Mouse (Mus musculus): ENCODE measurements around the gene Slc17a7. TPM values are rescaled to one million over a fixed set of nuclear protein-coding genes. Genes with fewer than 3 reads are reported as not detected.
"Not testable (repeated sequence)": the region's sequence is repeated elsewhere in the genome, so short reads cannot be mapped to it uniquely, and the experiment has no call there.

The Slc17a7 gene
- total RNA-seq, 2 experiments from 2014 or later = 0.19 to 0.23 TPM

- no peak for DNase-seq (ENCODE audit: low spot score in 2 of 2)
These were observed 31.9 kb upstream of the Slc17a7 start for GRCm38 (mm10) chr7:45131850-45132249.

DNA sequence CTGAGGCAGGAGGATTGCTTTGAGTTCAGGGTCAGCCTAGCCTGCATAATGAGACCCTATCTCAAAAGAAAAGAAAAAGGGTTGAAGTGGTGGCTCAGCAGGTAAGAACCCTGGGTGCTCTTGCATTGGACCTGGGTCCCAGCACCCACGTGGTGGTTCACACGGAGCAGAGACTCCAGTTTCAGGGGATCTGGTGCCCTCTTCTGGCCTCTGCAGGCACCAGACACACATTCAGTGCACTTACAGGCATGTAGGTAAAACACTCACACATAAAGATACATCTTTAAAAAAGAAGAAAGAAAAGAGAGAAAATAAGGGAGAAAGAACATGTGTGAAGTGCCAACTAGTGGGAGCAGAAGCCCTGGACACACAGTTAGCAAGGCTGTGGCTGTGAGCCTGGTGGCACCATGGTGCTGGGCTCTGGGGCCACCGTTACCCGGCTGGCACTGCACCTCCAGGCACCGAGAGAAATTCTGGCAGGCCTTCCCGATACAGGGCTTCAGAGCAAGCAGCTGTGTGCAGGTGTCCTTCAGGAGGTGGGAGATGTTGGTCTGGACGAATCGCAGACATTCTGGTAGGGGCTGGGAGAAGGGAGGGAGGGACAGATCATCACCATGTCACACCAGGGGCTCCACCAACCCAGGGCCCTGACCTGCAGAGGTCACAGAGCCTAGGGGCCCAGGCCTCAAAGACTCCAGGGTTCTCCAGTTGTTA is 30.1 kb upstream of the Slc17a7 start:
- no peak for DNase-seq (ENCODE audit: low spot score in 2 of 2)

- DNase-seq (ENCODE audit: low spot score in 2 of 2) = no peak
These were observed 29.2 kb upstream of the Slc17a7 start for GRCm38 (mm10) chr7:45134544-45135026.

- no peak for DNase-seq (ENCODE audit: low spot score in 2 of 2)
These were observed 28.4 kb upstream of the Slc17a7 start for GRCm38 (mm10) chr7:45135370-45135769.

GRCm38 (mm10) chr7:45135993-45136567 is 27.7 kb upstream of the Slc17a7 start, which contains the start of the genes Gm45713 and Flt3l:
Gm45713 (minus strand) TSS chr7:45136231.
Flt3l (minus strand) TSS chr7:45136432.
- peak; percentile 93 to 94 for DNase-seq (ENCODE audit: low spot score in 2 of 2)

- no peak for DNase-seq (ENCODE audit: low spot score in 2 of 2)
These were observed 26.4 kb upstream of the Slc17a7 start for GRCm38 (mm10) chr7:45137171-45138006.

DNA sequence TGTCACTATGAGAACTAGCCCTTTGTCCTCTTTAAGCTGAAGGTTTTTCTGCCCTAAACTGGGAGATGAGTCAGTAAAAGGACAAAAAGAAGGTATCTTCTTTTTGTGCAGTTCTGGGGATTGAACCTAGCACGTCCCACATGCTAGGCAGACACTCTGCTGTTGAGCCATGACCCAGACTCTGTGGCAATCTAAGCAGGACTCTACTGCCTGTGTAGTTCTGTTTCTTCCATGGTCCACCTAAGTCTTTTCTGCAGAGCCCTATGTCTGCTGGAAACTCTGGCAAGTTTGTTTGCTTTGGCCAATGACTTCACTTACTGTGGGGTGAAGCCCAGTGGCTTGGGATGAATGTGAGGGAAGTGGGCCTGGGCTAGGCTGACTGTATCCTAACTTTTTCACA is 25.3 kb upstream of the Slc17a7 start:
- DNase-seq (ENCODE audit: low spot score in 2 of 2) = no peak

- peak in 1 of 2 experiments; percentile 41 for DNase-seq (ENCODE audit: low spot score in 2 of 2)
These were observed 23.6 kb upstream of the Slc17a7 start for GRCm38 (mm10) chr7:45139904-45140723.

GRCm38 (mm10) chr7:45141319-45141718 is 22.4 kb upstream of the Slc17a7 start:
- DNase-seq (ENCODE audit: low spot score in 2 of 2) = no peak

GRCm38 (mm10) chr7:45141914-45142313 is 21.8 kb upstream of the Slc17a7 start:
- no peak for DNase-seq (ENCODE audit: low spot score in 2 of 2)

GRCm38 (mm10) chr7:45144368-45145174 is 19.2 kb upstream of the Slc17a7 start:
- no peak for DNase-seq (ENCODE audit: low spot score in 2 of 2)

- DNase-seq (ENCODE audit: low spot score in 2 of 2) = no peak
These were observed 18.3 kb upstream of the Slc17a7 start for GRCm38 (mm10) chr7:45145460-45145859.

GRCm38 (mm10) chr7:45147267-45147666 is 16.5 kb upstream of the Slc17a7 start:
- no peak for DNase-seq (ENCODE audit: low spot score in 2 of 2)

GRCm38 (mm10) chr7:45147899-45148298 is 15.8 kb upstream of the Slc17a7 start:
- no peak for DNase-seq (ENCODE audit: low spot score in 2 of 2)

DNA sequence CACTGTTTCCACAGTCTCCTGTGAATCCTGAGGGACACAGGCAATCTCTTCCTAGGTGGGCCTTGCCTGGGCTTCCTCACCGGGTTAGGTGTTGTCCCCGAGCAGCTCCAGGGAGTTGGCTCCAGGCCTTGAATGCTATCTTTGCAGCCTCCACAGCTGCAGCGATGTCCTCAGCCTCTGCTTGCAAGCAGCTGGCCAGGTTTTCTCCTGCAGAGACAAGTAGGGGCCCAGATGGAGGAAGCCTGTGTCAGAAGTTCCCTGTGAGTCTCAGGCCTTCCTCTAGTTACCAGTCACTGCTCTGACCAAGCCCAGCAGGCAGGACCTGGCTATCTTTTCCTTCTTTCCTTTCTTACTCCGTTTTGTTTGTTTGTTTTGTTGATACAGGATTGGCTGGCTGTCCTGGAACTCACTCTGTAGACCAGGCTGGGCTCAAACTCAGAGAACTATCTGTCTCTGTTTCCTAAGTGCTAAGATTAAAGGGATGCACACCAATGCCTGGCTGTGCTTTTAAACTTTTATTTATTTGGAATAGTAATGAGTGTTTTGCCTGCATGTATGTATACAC is 15.1 kb upstream of the Slc17a7 start:
- no peak for DNase-seq (ENCODE audit: low spot score in 2 of 2)

DNA sequence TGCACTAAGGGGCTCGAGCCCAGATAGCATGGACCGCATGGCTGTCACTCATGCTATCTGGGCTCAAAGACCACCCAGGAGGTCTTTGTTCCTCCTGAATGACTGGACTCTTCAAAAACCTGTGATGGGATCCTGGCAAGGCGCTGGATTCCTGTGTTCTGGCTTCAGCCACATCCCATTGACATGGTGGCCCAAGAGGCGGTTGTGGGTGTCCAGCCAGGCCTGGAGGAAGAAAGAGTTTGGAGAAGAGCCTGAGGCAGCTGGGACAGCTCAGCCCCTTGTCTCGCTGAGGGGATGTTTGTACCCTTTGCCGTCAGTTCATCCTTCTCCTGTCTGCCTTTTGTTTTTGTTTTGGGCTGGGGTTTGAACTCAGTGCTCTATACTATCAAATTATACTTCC is 14.2 kb upstream of the Slc17a7 start:
- no peak for DNase-seq (ENCODE audit: low spot score in 2 of 2)

DNA sequence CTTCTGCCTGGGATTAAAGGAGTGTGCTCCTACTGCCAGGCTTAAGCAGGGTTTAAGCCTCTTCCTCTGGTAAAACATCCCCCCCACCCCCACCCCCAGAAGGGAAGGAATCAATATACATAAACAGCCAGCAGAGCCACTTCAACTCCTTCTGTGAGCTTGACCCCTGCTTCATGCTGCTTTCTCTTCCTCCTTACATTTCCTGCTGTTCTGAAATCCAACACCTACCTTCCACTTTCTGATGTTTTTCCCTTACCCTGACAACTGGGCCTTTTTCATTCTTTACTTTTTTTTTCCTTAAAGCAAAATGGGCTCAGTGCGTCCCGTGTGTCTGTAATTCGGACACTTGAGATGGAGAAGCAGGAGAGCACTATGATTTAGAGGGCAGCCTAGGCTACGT is 13.4 kb upstream of the Slc17a7 start:
- no peak for DNase-seq (ENCODE audit: low spot score in 2 of 2)

GRCm38 (mm10) chr7:45151303-45151702 is 12.4 kb upstream of the Slc17a7 start:
- no peak for DNase-seq (ENCODE audit: low spot score in 2 of 2)

- not testable (repeated sequence) for DNase-seq (ENCODE audit: low spot score in 2 of 2)
These were observed 10.7 kb upstream of the Slc17a7 start for GRCm38 (mm10) chr7:45153052-45153451.

- DNase-seq (ENCODE audit: low spot score in 2 of 2) = no peak
These were observed 10.2 kb upstream of the Slc17a7 start for GRCm38 (mm10) chr7:45153586-45153985.

All from adrenal gland, adult 18-20 months (tissue).